Mouse (Mus musculus) CD4-positive naive resting alpha-beta T cell, adult 76 days (primary cell): ENCODE data around the gene Kcnf1. TPM values are rescaled to one million over a fixed set of nuclear protein-coding genes. Genes with fewer than 3 reads are reported as not detected.

ENCODE experiments used
- total RNA-seq: library from RNA; stranded (reverse); gene quantifications from one replicate; pipeline ENCODE4 v1.2.4, GENCODE M21; 2023

Kcnf1 gene
- total RNA-seq: 0.35 TPM

DNA sequence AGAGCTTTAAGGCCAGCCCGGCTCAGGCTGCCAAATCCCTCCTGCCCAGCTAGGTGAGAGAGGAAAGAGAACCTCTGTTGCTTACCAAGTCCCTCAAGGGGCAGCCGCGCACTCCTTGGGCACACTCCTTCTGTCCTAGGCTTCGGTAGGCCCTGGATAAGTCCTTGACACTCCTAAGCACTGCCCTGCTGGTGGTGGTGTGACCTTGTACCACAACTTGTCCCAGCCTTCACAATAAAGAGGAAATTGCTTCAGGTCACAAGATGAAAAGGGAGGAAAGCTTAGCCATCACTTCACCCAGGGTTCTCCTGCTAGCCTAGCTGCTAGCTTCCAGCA, at the start of gene Kcnf1:
TSS of gene Kcnf1 (minus strand) at position 132 of the 336 bp plus-strand sequence.

Other genes with a start within 250 kb of the Kcnf1 start
- gene Pqlc3, start 176.5 kb downstream of the Kcnf1 start, total RNA-seq: 9.1 TPM
- gene 2410004P03Rik, start 165.2 kb downstream of the Kcnf1 start, total RNA-seq: 1.3 TPM
- gene Pdia6, start 89.7 kb upstream of the Kcnf1 start, total RNA-seq: 90.0 TPM
- gene Atp6v1c2, start 152.5 kb upstream of the Kcnf1 start, total RNA-seq: not detected
- 20.4 TPM for gene Nol10, start 171.6 kb upstream of the Kcnf1 start, total RNA-seq